Mouse (Mus musculus) MEL (cell line): ENCODE measurements around the gene Prkag1.

Experiments
- CHD1 ChIP-seq: IDR thresholded peaks from 2 replicates; pipeline ENCODE4 v1.6.1; 2012; ENCODE audit warnings: low read depth, mild to moderate bottlenecking, inconsistent platforms, low read length, improper control_type of control experiment
- CHD2 ChIP-seq: IDR thresholded peaks from 2 replicates; pipeline ENCODE4 v1.6.1; 2011; ENCODE audit warnings: low read length, improper control_type of control experiment
- CTCF ChIP-seq, 3 experiments: IDR thresholded peaks in 2 of 3; conservative IDR thresholded peaks in 1 of 3; 2 replicates each; pipeline ENCODE4 v1.5.1; 2011 to 2012; ENCODE audit warnings: low read length in 3 of 3, low read depth in 2 of 3, mild to moderate bottlenecking in 2 of 3, improper control_type of control experiment in 1 of 3, inconsistent platforms in 1 of 3, mixed read lengths in 1 of 3, moderate library complexity in 1 of 3; ENCODE audit not compliant: control insufficient read depth in 1 of 3, insufficient read depth in 1 of 3, poor library complexity in 1 of 3, severe bottlenecking in 1 of 3
- ZNF384 ChIP-seq: IDR thresholded peaks from 2 replicates; pipeline ENCODE4 v1.6.1; 2012; ENCODE audit warnings: low read depth, mild to moderate bottlenecking, inconsistent platforms, low read length, improper control_type of control experiment

GRCm38 (mm10) chr15:98792233-98793020 is 38.9 kb downstream of the Prkag1 start:
- TF ChIP-seq CHD1 (no peak), CHD2 (no peak), ZNF384 (no peak), CTCF (IDR thresholded peaks at IDR 0.05 in 2 of 3, conservative IDR thresholded peaks at IDR 0.05 in 1 of 3; ENCODE audit: control insufficient read depth in 1 of 3, insufficient read depth in 1 of 3, low read depth in 2 of 3, low read length in 3 of 3, poor library complexity in 1 of 3, severe bottlenecking in 1 of 3) (no peak)
